Mouse (Mus musculus): ENCODE data around the gene Fam171a1.
"Not testable (repeated sequence)": the region's sequence is repeated elsewhere in the genome, so short reads cannot be mapped to it uniquely, and the experiment has no call there.

Fam171a1 gene

DNA sequence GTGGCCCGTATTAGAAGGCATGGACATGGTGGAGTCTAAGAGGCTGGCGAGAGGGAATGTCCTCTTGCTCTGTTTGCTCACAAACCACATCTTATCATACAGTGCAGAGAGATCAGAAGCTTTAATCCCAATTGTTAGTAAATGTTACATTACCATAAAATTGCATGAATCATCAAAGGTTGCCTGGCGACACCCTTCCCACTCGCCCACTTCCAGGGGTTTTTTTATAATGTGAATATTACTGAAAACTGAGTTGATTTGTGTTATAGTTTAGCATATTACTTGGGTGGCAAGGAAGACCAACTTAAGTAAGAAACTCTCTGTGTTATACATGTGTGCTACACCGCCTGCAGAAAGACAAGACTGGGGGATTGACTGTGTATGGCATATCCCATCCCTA lies 60.9 kb downstream of the Fam171a1 start:
- no peak for DNase-seq

DNA sequence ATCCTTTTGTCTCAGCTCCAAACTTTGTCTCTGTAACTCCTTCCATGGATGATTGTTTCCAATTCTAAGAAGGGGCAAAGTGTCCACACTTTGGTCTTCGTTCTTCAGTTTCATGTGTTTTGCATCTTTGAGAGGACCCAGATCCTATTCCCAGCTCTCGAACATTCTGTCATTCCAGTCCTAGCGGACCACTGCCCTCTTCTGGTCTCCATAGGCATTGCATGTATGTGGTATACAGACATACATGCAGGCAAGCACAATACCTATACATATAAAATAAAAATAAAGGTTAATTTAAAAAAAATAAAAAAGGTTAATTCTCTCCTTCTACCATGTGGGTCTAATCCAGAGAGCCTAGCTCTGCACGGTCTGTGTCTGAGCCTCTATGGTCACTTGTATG lies 62.0 kb downstream of the Fam171a1 start:
- DNase-seq: not testable (repeated sequence)

DNA sequence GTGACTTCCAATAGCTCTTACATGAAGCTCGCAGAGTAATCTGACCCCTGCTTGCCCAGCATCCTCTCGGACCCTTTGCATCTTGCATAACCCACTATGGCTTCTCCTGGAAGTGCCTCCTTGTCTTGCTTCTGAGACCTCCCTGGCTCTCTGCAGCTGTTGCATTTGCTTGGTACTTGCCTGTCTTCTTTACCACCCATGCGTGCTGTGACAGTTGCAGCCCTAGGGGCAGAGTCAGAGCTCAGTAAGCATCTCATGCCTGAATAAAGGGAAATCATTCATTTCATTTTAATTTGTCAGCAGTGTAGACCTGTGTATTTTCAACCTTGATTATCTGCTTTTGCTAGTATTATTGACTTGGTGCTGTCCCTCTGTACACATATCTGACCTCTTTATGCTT lies 62.7 kb downstream of the Fam171a1 start:
- DNase-seq: no peak

DNA sequence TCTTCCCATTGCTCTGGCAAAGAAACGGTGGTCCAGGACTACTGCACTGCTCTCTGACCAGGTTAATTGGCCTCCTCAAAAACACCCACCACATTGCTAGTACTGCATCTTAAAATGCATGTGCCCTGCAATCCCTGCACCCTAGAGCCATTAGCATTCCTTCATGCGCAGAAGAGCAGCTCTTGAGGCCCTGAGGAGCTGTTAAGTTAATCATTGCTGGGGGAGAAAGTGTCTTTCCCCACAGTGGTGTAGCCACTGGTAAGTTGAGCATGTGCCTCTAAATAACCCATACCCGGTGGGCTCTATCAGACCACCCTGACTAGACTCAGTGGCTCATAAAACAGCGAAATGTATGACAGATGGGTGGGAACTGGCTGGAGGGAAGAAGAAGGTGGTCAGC lies 66.5 kb downstream of the Fam171a1 start:
- no peak for DNase-seq

DNA sequence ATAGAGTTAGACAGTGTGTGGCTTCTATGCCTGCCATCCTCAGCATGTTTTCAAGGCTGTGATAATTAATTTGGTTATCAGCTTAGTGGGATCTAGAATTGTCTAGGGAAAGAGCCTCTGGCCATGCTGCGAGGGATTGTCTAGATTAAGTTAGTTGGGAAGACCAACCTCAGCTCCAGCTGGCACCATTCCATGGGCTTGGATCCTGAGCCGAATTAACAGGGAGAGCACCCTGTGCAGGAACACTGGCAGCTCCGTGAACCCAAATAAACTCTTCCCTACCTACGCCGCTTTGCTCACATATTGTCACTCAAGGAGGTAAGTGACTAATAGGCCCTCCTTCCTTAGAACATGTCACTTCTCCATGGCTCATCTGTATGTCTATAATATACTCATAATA lies 69.6 kb downstream of the Fam171a1 start:
- DNase-seq: no peak

DNA sequence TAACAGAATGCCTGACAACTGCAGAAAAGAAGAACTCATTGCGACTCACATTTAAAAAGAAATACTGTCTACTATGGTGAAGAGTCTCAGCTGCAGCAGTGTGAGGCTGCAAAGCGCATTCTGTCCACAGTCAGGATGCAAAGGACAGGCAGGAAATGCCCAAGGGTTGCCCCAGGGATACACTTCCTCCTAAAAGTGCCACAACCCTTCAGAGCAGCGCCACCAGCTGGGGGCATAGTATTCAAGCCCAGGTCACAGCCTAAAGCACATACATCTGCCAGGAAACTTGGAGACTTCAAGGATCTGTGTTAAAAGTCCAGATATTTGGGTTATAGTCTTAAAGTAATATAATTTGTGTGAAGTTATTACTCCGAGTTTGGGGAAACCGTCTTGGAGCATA lies 71.3 kb downstream of the Fam171a1 start:
- no peak for DNase-seq

DNA sequence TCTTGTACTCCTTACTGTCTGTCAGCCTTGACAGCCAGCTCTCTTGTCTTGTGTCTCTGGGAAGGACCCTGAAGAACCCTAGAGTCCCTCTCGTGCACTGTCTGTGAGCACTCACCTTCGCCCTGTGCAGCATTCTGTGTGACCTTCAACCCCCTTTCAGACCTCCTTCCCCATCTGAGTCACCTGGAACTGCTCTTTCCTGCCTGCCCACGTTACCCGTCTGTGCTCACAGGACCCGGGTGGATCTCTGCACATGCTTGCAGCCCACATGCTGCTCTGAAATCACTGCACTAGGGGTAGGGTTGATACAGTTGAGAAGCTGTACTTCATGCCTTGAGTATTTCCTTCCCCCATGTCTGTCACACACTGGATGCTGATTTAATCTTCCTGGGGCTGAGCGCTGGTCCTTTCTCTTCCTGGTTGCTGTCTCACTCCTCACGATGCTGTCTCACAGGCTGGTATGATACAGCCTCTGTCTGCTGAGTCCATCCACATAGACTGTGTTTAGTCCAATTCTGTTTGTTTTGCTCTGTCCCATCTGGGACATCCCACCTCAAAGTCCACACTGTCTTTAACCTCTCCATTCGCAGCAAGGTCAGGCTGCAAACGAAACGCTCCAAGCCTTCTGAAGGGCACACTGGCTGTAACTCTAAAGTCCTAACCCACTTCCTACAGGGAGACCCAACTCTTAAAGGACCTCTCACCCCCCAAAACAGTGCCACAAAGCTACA lies 74.9 kb downstream of the Fam171a1 start:
- no peak for DNase-seq

DNA sequence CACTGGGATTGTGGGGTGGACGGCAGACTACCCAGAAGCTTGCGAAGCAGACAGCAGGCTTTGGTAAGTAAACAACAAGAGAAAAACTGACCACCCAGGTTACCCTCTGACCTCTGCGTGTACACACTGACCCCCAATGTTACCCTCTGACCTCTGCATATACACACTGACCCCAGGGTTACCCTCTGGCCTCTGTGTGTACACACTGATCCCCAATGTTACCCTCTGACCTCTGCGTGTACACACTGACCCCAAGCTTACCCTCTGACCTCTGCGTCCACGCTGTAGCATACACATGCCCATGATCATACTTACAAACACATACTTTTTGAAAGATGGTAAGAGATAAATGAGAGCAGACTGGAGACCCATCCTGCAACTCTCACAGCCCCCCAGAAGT lies 77.1 kb downstream of the Fam171a1 start:
- DNase-seq: no peak

DNA sequence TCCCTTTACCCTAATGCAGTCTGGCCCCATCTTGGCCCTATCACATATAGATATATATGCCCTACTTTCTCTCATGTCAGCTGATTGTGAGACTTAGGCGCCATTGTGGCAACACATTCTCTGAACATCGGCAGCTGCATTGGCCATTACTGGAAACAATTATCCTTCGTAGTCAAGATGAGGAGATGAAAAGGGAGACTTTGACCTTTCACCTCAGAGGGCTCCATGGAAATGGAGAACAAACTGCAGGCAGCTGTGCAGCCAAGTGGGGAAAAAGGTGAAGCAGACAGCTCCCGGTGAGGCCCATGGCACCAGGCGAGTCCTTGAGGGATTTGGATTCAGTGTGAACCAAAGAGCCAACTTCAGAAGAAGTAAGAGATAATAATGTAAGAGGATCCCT lies 81.5 kb downstream of the Fam171a1 start:
- DNase-seq: no peak

DNA sequence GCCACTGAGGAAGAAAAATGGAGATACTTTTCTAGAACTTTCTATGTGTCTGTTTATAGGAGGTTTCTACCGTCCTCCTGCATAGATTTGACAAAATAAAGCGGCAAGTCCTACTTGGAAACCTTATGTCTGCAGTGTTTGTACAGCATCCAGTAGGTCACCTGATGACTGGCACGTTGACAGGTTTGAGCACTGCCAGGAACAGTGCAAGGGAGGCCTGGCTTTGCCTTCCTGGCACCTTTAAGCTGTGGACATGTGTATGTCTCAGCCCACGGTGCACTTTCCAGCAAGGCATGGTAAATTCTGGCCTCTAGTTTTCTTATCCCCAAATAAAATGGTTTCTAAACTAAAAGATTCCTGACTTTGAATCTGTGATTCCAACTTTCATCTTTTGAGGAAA lies 86.4 kb downstream of the Fam171a1 start:
- DNase-seq: no peak

DNA sequence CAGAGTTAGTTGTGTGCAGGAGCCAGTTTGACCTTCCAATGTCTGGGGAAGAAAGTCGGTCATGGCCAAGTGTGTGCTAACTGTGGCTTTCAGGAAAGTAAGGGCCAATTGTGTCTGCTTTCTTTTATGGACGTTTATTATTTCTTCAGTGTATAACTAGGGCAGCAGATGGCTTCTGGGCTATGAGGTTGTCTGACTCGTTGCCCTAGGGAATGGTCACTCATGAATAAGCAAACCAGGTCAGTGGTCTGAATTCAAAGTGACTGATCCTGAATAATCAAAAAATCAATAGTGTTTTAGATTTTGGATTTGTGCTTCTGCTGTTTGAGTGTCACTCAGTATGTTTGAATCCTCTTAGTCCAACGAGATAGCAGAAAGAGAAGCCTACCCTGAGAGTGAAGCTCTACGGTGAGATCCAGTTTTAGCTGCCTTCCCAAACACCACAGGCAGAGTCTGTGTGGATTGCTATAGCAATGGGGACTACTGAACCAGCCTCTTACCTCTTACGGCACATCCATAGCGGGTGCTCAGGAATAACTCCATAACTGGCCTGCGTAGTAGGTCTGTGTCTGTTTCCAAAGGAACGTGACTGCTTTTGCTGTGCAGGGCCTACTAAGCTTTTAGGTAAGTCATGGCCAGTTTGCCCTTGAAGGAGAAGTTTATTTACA lies 93.1 kb downstream of the Fam171a1 start:
- no peak for DNase-seq

DNA sequence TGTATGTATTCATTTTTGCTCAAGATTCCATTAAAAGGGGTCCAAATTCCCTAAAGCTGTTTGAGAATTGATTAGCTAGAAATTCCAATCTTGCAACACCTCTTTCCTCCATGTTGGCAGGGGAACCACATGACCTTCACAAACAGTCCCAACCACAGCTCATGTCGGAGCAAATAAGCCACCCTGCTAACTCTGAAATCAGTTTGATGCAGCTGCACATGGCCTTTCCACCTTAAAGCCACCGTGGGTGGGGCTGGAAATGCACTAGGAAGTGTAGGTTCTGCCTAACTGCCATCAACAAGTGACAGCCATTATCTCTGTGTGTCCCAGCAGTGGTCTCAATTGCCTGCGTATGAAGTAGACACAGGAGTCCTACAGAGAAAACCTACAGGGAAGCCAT lies 101.5 kb downstream of the Fam171a1 start:
- no peak for DNase-seq

DNA sequence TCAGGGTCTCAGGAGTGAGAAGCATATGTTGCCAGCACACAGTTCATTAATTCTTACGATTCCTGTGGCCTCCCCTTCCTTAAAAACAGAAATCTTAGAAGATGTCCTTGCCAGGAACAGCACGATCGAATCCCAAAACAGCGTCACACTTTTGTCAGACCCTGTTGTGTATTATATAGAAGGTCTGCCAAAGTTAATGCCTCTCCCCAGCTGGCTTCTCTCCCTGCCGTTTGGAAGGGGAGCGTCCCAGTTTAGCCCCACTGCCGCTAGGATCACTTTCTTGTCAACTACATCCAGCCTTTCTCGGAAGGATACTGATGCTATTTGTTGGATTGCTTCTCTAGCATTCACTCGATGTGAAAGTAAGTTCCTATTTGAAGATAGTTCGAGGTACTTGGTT lies 102.6 kb downstream of the Fam171a1 start:
- no peak for DNase-seq

DNA sequence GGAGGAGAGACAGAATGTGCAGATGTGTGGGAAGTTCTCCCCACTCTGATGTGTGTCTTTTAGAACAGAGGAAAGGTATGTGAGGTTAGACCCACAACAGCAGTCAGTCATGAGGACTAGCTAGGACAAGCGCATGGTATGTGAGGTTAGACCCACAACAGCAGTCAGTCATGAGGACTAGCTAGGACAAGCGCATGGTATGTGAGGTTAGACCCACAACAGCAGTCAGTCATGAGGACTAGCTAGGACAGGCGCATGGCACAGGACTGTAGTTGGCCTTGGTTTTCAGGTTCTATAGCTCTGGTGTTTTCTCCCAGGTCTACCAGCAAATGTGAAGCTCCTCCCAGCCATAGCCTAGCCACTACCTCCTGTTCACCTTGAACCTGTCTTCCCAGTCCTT lies 103.6 kb downstream of the Fam171a1 start:
- not testable (repeated sequence) for DNase-seq

DNA sequence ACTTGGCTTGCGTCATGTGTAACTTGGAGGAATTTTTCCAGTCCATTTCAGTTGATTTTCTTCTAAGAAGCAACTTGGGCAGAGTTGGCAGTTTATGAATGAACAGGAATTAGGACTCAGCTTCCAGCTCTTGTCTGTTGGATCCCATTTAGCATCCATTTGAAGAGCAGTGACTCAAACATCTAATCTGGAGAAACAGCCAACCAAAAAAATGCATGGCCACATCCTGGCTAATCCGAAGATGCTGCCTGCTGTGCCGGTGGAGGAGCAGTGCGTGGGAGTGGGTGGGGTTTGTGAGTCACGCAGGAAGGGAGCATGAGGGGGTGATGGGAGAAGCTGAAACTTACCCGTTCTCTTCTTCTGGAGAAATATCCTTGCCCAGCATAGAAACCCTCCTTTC lies 104.2 kb downstream of the Fam171a1 start:
- peak; percentile 83 for DNase-seq

DNA sequence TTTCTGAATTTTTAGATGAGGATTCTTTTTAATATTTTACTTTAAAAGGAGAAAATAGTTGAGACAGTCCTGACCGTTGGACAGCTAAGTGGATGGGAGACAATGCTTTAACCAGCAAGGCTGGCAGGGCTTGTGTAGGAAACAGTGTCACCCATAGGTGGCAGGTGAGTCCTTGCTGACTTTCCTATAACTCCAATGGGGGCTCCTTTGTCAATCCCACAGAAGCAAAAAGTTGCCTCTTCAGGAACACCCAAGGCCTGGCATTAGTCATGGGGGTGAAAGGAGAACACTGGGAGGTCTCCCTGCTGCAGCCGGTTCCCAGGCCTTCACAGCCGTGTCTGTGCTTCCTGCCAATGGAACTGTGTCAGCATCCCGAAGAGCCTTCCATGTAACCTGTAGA lies 114.5 kb downstream of the Fam171a1 start:
- no peak for DNase-seq

DNA sequence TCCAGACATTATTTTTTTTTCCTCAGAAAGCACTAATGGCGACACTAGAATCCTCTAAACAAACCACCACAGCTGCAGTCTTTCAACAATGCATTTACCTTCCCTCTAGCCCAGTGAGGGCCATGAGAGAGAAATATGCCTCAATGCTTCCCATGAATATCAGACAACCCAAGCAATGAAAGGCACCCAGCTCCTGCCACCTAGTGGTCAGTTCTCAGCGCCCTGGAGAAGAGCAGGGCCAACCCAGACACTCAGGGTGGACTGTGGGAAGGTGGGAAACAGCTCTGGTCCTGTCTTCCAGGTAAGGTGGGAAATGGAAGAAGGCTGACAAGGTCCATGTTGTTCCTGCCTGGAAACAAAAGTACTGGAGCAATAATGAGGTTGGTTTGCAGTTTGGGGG lies 115.0 kb downstream of the Fam171a1 start:
- DNase-seq: peak; percentile 69

DNA sequence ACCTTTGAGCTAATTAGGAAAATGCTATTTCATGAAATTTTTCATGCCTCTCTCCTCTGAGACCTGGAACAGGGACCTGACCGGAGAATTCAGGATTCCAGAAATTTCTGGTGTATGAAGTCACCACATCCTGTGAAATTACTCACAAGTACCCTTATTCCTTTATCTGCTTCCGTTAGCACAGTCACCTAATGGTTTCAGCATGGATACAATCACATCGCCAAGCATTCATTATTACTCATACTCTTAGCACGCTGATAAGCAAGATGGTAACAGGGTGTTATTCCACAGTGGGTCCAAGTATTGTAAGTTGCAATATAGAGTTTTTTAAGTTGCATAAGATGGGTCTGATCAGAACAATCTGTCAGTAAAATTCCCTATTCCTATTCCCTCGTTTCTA lies 125.2 kb downstream of the Fam171a1 start:
- DNase-seq: no peak

DNA sequence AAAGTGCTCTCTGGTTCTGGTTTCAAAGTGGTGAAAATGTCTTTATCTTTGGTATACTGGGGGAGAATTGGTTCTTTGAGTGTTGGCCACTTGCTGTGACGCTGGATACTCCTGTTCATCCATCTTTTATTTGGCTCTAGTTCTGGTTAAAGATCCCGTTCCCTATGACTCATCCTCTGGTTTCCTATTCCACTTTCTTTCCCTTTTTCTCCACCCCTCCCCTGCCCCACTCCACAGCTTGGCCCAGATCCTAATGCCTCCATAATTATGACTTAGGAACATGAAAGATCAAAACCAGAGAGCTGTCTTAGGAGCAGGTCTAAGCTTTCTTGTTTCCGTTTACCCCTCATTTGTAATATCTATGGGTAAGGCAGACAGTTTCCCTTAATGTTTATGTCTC lies 130.2 kb downstream of the Fam171a1 start:
- DNase-seq: no peak

DNA sequence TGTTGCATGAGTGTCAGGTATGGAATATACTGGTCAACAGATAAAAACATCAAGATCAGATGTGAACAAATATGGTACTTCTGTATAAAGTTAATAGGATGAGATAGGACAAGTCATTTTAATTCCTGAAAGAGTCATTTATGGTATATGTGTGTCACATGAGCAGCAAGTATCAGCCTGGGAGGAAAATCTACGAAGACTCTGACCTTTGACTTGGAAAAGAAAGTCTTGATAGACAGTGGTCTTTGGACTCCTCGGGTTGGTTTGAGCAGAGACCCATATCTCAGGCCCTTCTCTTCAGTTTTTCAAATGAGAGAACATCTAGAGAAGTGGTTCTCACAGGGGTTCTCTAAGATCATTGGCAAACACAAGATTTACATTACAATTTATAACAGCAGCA lies 137.3 kb downstream of the Fam171a1 start:
- no peak for DNase-seq

DNA sequence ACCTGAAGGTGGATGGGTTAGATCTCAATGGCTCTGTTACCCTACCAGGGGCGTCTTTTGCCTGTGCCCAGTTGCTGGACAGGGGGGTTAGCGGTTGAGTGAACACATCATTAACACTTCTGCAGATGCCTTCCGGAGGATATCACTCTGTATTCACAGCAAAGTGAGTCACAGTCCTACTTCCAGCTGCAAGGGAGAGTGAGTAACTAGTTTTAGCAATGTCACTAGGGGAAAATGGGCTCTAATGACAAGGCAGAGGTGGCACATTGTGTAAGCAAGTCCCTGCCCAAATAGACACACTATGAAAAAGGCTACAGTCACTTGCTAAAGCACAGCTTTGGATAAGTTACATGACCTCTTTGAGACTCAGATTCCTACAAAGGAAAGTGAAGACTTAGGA lies 152.4 kb downstream of the Fam171a1 start:
- no peak for DNase-seq

DNA sequence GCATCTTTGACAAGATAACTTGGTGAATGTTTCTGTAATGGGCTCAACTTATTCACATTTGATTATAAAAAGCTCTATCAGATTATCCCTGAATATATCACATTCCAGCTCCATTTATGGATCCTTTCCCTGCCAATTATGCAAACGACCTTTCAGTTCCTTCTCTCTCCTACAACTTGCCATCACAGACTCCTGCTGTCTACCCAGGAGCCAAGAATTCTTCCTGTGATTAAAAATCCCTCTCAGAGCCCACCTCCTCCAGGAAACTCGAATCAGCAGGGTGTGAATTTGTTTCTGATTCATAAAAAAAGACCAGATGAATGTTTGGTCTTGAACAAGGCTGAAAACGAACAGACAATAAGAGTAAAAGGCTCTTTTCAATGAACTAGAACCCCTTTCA lies 153.9 kb downstream of the Fam171a1 start:
- peak; percentile 8 for DNase-seq

DNA sequence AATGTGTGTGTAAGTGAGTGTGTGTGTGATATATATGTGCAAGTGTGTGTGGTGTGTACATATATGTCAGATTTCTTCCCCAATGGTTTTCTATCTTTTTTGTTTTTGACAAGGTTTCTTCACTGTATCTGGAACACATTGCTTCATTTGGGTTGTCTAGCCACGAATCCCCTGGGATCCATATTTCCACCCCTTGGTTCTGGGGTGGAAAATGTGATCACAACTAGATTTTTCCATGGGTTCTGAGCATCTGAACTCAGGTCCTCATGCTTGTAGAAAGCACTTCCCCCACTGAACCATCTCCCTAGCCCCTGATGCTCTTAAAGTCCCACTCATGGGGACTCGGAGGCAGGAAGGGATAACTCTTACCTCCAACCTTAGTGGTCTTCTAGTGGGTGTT lies 159.3 kb downstream of the Fam171a1 start:
- DNase-seq: no peak

DNA sequence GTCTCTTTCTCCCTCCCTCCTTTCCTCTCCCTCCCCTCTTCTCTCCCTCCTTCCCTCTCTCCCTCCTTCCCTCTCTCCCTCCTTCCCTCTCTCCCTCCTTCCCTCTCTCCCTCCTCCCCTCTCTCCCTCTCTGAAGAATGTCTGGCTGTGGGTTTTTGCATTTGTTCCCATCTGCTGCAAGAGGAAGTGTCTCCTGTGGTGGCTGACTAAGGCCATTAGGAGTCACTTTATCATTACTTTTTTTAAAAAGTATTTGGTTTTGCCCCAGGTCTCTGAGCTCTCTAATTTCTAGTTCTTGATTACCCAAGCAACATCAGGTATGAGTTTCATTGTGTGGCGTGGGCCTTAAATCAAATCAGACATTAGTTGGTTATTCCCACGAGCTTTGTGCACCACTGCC lies 162.1 kb downstream of the Fam171a1 start:
- DNase-seq: no peak

Data from right cerebral cortex, postnatal 25 days (tissue).